Mouse (Mus musculus) activated CD4-positive, CD25-positive, alpha-beta regulatory T cell, adult 9 weeks (primary cell): ENCODE data around the gene Fpr-rs4. TPM values are rescaled to one million over a fixed set of nuclear protein-coding genes. Genes with fewer than 3 reads are reported as not detected.

Experiments
- polyA plus RNA-seq: library from polyadenylated mRNA; unstranded; fragments of 100-300 nt; shearing (Covaris generic); gene quantifications from one replicate; pipeline ENCODE4 v1.2.1, GENCODE M21; 2017

Fpr-rs4 gene
- polyA plus RNA-seq, result not detected

GRCm38 (mm10) chr17:18021433-18021832, at the start of gene Fpr-rs4:
Gene Fpr-rs4 (plus strand): TSS chr17:18021733.

GRCm38 (mm10) chr17:18049124-18049523, 27.6 kb downstream of the Fpr-rs4 start, which contains the start of gene Vmn2r124:
Gene Vmn2r124 (plus strand): TSS chr17:18049424.

Other genes starting within 250 kb of the Fpr-rs4 start
- 2.9 TPM for gene Spaca6, start 194.6 kb upstream of the Fpr-rs4 start, polyA plus RNA-seq
- gene Has1, start 166.5 kb upstream of the Fpr-rs4 start, polyA plus RNA-seq, result not detected
- 1.7 TPM for gene Fpr1, start 137.8 kb upstream of the Fpr-rs4 start, polyA plus RNA-seq
- not detected for gene Fpr2, start 133.9 kb upstream of the Fpr-rs4 start, polyA plus RNA-seq
- gene Fpr3, start 133.9 kb upstream of the Fpr-rs4 start, polyA plus RNA-seq, result not detected
- not detected for gene Vmn2r124, start 27.7 kb downstream of the Fpr-rs4 start, polyA plus RNA-seq
- gene Vmn2r91, start 63.3 kb downstream of the Fpr-rs4 start, polyA plus RNA-seq, result not detected
- 0.09 TPM for gene Vmn2r92, start 130.2 kb downstream of the Fpr-rs4 start, polyA plus RNA-seq